Mouse (Mus musculus) MEL (cell line): ENCODE results near the gene Taf1c.

Experiments used
- BHLHE40 ChIP-seq: IDR thresholded peaks from 2 replicates; pipeline ENCODE4 v1.6.1; 2012; ENCODE audit warnings: low read depth, mild to moderate bottlenecking, inconsistent platforms, low read length, improper control_type of control experiment, borderline replicate concordance
- CHD1 ChIP-seq: IDR thresholded peaks from 2 replicates; pipeline ENCODE4 v1.6.1; 2012; ENCODE audit warnings: low read depth, mild to moderate bottlenecking, inconsistent platforms, low read length, improper control_type of control experiment
- CTCF ChIP-seq, 3 experiments: IDR thresholded peaks in 2 of 3; conservative IDR thresholded peaks in 1 of 3; 2 replicates each; pipeline ENCODE4 v1.5.1; 2011 to 2012; ENCODE audit warnings: low read length in 3 of 3, low read depth in 2 of 3, mild to moderate bottlenecking in 2 of 3, improper control_type of control experiment in 1 of 3, inconsistent platforms in 1 of 3, mixed read lengths in 1 of 3, moderate library complexity in 1 of 3; ENCODE audit not compliant: control insufficient read depth in 1 of 3, insufficient read depth in 1 of 3, poor library complexity in 1 of 3, severe bottlenecking in 1 of 3
- EP300 ChIP-seq, 2 experiments: IDR thresholded peaks; 2 replicates each; pipeline ENCODE4 v1.6.1; 2011; ENCODE audit warnings: improper control_type of control experiment in 2 of 2, low read length in 2 of 2, low read depth in 1 of 2, mild to moderate bottlenecking in 1 of 2
- KAT2A ChIP-seq: conservative IDR thresholded peaks from 2 replicates; pipeline ENCODE4 v1.6.1; 2012; ENCODE audit warnings: low read depth, low read length, improper control_type of control experiment, inconsistent platforms
- MAX ChIP-seq: IDR thresholded peaks from 2 replicates; pipeline ENCODE4 v1.6.1; 2011; ENCODE audit warnings: low read length, improper control_type of control experiment
- MAZ ChIP-seq: IDR thresholded peaks from 2 replicates; pipeline ENCODE4 v1.6.1; 2012; ENCODE audit warnings: low read depth, mild to moderate bottlenecking, inconsistent platforms, low read length, improper control_type of control experiment
- MYC ChIP-seq: IDR thresholded peaks from 2 replicates; pipeline ENCODE4 v1.6.1; 2011; ENCODE audit warnings: low read depth, mild to moderate bottlenecking, low read length, improper control_type of control experiment, moderate library complexity
- POLR2A ChIP-seq, 2 experiments: IDR thresholded peaks; 2 replicates each; pipeline ENCODE4 v1.6.1; 2011 to 2012; ENCODE audit warnings: low read length in 2 of 2, mild to moderate bottlenecking in 2 of 2, control low read depth in 1 of 2, improper control_type of control experiment in 1 of 2, low read depth in 1 of 2, moderate library complexity in 1 of 2; ENCODE audit not compliant: control insufficient read depth in 1 of 2, insufficient read depth in 1 of 2, poor library complexity in 1 of 2
- TAL1 ChIP-seq: IDR thresholded peaks from 2 replicates; pipeline ENCODE4 v1.6.1; 2012; ENCODE audit warnings: mild to moderate bottlenecking, inconsistent platforms, low read length, moderate library complexity, mixed read lengths

GRCm38 (mm10) chr8:119632909-119633308 lies 27.9 kb upstream of the Taf1c start:
- TF ChIP-seq CTCF (IDR thresholded peaks at IDR 0.05 in 2 of 3, conservative IDR thresholded peaks at IDR 0.05 in 1 of 3; ENCODE audit: control insufficient read depth in 1 of 3, insufficient read depth in 1 of 3, low read depth in 2 of 3, low read length in 3 of 3, poor library complexity in 1 of 3, severe bottlenecking in 1 of 3), result no peak
- no peak for TF ChIP-seq TAL1
- TF ChIP-seq MYC, result no peak
- no peak for TF ChIP-seq POLR2A (IDR thresholded peaks at IDR 0.05; ENCODE audit: control insufficient read depth in 1 of 2, insufficient read depth in 1 of 2, low read depth in 1 of 2, low read length in 2 of 2, poor library complexity in 1 of 2)
- TF ChIP-seq MAX, result no peak
- TF ChIP-seq EP300 (IDR thresholded peaks at IDR 0.05; ENCODE audit: low read depth in 1 of 2, low read length in 2 of 2), result no peak
- TF ChIP-seq BHLHE40, result no peak
- TF ChIP-seq CHD1, result no peak
- no peak for TF ChIP-seq MAZ
- TF ChIP-seq KAT2A, result no peak
